Mouse (Mus musculus) megakaryocyte progenitor cell, adult 5-6 weeks (primary cell): ENCODE measurements at regions not wholly inside any gene's neighbourhood (a gene's known extent, or its start where the extent isn't known, plus 50 kb on each side); places are given as distances from the start of the nearest gene placed in this dataset.

Experiments used
- ATAC-seq: replicated peaks from 2 replicates; pipeline ENCODE4 v1.8.0; 2016; ENCODE audit warnings: mild to moderate bottlenecking, moderate TSS enrichment, inconsistent platforms; ENCODE audit not compliant: poor library complexity

DNA sequence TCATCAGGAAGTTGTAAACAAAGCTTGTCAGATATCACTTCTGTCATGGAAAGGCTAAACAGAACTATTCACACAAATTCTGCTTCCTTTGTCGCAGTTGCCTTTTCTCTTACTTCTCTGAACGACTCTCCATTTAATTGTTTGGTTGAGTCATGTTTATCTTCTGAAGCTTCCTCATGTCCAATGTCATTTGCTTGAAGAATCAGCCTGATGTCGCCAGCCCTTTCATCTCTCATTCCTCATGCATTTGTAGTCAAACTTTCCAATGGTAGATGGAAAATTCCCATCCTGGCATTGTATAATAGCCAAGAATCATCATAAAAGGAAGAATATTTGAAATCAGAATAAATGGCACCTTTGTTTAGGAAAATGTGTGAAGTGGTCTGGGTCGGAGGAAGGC lies 225.6 kb upstream of the Pde3a start:
- ATAC-seq, result no peak

DNA sequence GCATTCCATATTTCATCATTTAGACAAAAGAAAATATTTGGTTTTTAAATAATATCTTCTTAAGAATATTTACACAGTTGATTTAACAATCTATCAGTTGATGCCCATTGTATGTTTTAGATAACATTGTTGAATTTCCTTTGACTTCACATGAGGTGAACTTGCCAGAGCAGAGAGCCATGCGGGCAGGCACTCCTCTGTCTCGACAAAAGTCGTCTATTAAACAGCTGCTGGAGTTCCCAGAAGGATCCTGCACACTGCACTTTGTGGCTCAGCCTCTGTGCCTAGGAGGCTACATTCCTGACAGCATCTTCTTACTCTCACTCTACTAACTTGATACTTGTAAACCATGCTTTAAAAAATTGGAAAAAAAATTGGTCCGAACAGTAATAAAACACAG lies 221.7 kb upstream of the Pde3a start:
- ATAC-seq, result no peak

DNA sequence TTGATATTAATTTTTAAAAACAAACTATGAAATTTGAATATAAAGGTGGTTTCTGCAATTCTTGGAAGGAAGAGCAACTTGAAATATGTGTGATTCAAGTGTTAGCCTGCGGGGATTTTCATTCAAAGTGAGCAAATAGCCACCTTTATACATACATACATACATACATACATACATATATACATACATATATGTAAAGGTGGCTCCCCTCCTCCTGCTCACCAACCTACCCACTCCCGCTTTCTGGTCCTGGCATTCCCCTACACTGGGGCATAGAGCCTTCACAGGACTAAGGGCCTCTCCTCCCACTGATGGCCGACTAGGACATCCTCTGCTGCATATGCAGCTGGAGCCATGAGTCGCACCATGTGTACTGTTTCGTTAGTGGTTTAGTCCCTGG lies 221.3 kb upstream of the Pde3a start:
- ATAC-seq, result no peak

- ATAC-seq, result no peak
Observed at GRCm38 (mm10) chr6:141034824-141035223, 214.2 kb upstream of the Pde3a start.

- ATAC-seq, result no peak
Observed at GRCm38 (mm10) chr6:141041358-141041757, 207.7 kb upstream of the Pde3a start.

- ATAC-seq, result no peak
Observed at GRCm38 (mm10) chr6:141041781-141042625, 207.1 kb upstream of the Pde3a start.

GRCm38 (mm10) chr6:141048271-141048670 lies 200.8 kb upstream of the Pde3a start:
- ATAC-seq, result peak; percentile 85

- ATAC-seq, result no peak
Observed at GRCm38 (mm10) chr6:141050038-141050684, 198.9 kb upstream of the Pde3a start.

- no peak for ATAC-seq
Observed at GRCm38 (mm10) chr6:141054026-141054425, 195.0 kb upstream of the Pde3a start.

GRCm38 (mm10) chr6:141059250-141059916 lies 189.7 kb upstream of the Pde3a start:
- ATAC-seq, result no peak

DNA sequence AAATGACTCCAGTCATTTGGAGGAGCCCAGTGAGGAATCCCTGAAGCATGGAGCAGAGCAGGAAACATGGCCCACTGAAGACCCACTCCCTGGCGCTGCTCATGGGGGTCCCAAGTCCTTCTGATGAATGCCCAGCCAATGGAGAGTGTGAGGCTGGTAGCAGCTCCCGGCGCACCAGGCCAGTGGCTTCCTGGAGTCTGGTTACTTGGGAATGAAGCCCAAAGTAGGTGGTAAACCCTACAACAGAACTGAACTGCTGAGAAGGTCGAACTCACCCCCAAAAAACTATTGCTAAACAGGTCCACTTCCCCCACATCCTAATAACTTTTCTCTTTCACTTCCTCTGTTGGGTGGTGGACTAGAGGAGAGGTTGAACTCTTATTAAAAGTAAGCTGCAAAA lies 183.3 kb upstream of the Pde3a start:
- peak; percentile 66 for ATAC-seq

DNA sequence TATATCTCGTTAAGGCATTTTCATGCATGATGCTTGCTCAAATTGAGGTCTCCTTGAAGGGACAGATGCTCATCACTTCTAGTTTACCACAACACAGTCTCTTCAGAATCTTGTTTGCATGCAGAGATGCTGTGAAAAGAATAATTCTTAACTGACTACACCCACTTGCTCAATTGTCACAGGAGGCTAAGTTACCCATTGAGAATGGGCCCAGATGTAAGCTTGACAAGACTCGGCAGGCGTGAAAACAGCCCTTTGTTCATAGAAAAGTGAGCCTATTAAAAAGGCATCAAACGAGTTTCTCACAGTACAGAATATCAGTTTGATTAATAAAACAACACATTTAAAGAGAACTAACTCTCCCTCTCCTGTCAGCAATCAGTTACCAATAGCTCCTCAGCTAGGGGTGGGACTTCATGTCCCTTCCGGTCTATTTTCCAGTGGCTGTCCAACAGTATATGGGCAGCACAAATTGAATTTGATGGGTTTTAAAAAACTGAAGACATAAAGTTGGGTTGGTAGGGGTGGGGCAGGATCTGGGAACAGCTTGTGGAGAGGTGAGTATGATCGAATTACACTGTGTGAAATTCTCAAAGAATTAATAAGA lies 180.1 kb upstream of the Pde3a start:
- ATAC-seq, result no peak

DNA sequence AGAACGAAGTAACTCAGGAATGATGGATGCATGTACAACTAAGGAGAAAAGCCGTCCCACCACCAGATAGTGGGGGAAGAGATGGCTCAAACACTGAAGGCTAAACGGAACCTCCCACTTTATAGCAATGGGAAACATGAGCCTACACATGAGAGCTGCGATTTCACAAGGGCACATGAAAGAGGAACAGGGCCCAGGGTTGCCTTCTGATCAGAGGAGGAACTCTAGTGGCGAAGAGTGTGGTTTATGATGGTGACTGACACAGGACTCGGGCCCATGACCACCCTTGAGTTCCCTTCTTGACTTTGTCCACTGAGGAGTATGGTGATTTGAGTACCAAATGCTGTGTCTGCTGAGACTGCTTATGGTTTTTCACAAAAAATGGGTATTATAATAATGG lies 179.2 kb upstream of the Pde3a start:
- peak; percentile 98 for ATAC-seq

GRCm38 (mm10) chr6:141071507-141071906 lies 177.6 kb upstream of the Pde3a start:
- no peak for ATAC-seq

DNA sequence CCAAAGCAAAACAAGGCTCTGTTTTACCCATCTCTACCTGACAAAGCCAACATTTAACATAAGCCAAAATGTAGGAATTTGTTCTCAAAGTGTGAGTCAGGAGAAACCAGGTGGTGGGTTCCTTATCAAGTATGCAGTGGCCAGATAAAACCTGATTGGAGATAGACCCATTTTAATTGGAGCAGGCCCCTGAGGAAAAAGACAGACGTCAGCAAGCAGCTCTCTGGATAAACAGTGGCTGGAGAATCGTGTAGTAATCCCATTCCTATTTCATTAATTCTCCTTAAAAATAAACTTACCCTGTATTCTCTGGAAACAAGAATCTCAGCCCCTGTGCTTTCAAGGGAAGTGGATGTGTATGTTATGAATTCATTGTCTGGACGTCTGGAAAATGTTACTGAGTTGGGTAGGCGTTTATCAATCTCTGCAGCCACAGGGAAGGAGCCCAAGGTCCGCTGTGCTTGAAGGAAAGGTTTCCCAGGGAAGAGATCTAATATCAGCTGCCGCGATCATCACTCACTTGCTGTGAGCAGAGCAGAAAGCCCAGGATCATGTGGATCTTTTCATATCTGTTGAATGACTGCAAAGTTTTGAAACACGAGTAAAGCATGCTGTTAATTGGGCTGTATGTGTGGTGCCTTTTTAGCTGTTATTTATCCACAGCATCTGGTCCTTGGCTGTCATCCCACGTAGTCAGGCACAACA lies 157.8 kb upstream of the Pde3a start:
- ATAC-seq, result no peak

DNA sequence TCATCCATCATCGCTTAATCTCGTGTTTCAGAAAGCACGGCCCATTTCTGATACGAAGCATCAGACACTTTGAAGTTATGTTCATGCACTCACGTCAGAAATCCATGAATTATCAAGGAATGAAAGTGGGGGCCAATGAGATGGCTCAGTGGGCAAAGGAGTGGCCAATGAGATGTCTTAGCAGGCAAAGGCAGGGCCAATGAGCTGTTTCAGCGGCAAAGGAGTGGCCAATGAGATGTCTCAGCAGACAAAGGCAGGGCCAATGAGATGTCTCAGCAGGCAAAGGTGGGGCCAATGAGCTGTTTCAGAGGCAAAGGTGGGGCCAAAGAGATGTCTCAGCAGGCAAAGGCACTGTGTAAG lies 157.3 kb upstream of the Pde3a start:
- ATAC-seq, result no peak

- ATAC-seq, result peak; percentile 94
Observed at GRCm38 (mm10) chr6:141097338-141098122, 151.5 kb upstream of the Pde3a start.

- ATAC-seq, result peak; percentile 39
Observed at GRCm38 (mm10) chr6:141118287-141118686, 130.8 kb upstream of the Pde3a start.

DNA sequence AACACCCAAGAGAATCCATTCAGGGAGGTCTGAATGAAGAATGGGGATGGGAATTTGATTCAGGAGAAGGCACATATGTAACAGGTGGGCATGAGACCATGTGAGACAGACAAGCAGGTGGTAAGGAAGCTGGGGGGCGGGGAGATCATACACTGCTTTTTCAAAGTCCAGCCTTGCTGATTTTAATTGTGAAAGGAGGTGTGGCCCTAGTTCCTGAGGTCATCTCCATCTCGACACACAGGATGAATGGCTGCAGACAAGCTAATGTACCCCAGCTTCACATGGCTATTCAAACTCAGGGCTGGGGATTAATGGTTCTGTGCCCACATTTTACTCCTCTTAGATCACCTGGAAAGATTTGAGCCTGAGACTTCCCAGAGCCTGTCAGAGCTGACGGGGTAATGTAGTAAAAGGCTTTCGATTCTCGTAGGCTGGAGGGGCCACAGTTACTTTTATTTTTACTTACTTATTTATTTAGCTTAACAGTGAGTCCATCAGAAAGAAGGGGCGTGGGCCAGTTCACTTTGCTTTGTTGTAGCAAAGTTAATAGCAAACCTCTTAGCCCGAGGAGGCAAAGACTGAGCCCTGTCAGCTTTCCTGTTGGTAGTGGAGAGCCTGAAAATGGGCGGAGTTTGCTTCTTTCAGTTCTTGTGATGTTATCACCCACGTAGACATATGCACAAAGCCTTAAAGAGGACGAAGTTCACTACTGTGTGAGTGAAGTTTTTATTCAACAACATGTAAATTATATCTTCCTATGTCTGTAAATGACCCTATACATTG lies 122.3 kb upstream of the Pde3a start:
- no peak for ATAC-seq
